Mouse (Mus musculus) heart, adult 2 months (tissue): ENCODE data around the gene Prkag2. TPM values are rescaled to one million over a fixed set of nuclear protein-coding genes. Genes with fewer than 3 reads are reported as not detected.

ENCODE experiments used
- DNase-seq, 2 experiments: peaks; one replicate each; pipeline ENCODE4 v3.0.0; 2021
- H3K27ac ChIP-seq: fragments of 200-600 bp; 2 replicates; pipeline ENCODE4 v1.8.1; 2022
- H3K27me3 ChIP-seq: fragments of 200-500 bp; 2 replicates; pipeline ENCODE4 v1.6.1; 2012; ENCODE audit warnings: mild to moderate bottlenecking, low read length, inconsistent platforms, mixed read lengths; ENCODE audit not compliant: control insufficient read depth, insufficient read depth
- H3K36me3 ChIP-seq: fragments of 200-500 bp; 2 replicates; pipeline ENCODE4 v1.6.1; 2012; ENCODE audit warnings: low read length, inconsistent platforms; ENCODE audit not compliant: control insufficient read depth, insufficient read depth
- H3K4me1 ChIP-seq: fragments of 200-500 bp; 2 replicates; pipeline ENCODE4 v1.6.1; 2011; ENCODE audit warnings: low read length; ENCODE audit not compliant: control insufficient read depth, insufficient read depth
- H3K4me3 ChIP-seq: fragments of 200-600 bp; 2 replicates; pipeline ENCODE4 v1.8.1; 2022
- H3K79me2 ChIP-seq: fragments of 200-500 bp; replicated peaks from 2 replicates; pipeline ENCODE4 v1.6.1; 2012; ENCODE audit warnings: mild to moderate bottlenecking, inconsistent platforms, low read length, moderate library complexity, mixed read lengths; ENCODE audit not compliant: control insufficient read depth, insufficient read depth
- H3K9ac ChIP-seq: fragments of 200-500 bp; 2 replicates; pipeline ENCODE4 v1.6.1; 2012; ENCODE audit warnings: low read depth, mild to moderate bottlenecking, control low read depth, inconsistent platforms, low read length, mixed read lengths
- CTCF ChIP-seq: fragments of 200-600 bp; IDR thresholded peaks from 2 replicates; pipeline ENCODE4 v1.8.1; 2022; ENCODE audit warnings: antibody characterized with exemption, mild to moderate bottlenecking, moderate library complexity
- EP300 ChIP-seq: fragments of 200-500 bp; IDR thresholded peaks from 2 replicates; pipeline ENCODE4 v1.6.1; 2011; ENCODE audit warnings: low read depth, low read length, control low read depth; ENCODE audit not compliant: insufficient read depth
- POLR2A ChIP-seq: fragments of 200-500 bp; IDR thresholded peaks from 2 replicates; pipeline ENCODE4 v1.6.1; 2011; ENCODE audit warnings: mild to moderate bottlenecking, low read depth, low read length, control low read depth; ENCODE audit not compliant: insufficient read depth
- WGBS: fragments of 180-500 bp; shearing (Covaris S2); methylation state at CpG from one replicate; pipeline ENCODE4 v1.1.7; 2018; 5-methylcytosine and 5-hydroxymethylcytosine counted together
- intact Hi-C: fragments of 180-260 bp; cut with DNase I; formaldehyde crosslinking; loops from one replicate; pipeline ENCODE4 v1.15.1; 2025
- polyA plus RNA-seq: library from polyadenylated mRNA; depleted of rRNA; stranded (reverse); fragments of >200 nt; gene quantifications from 2 replicates; pipeline ENCODE4 v1.2.3, GENCODE M21; 2012
- total RNA-seq, 2 experiments: library from RNA; stranded (reverse); gene quantifications; 2 replicates each; pipeline ENCODE4 v1.2.3; 2021

Gene Prkag2
- total and polyA plus RNA-seq, 3 experiments, result 23.9 to 25.9 (median 25.2) TPM

DNA sequence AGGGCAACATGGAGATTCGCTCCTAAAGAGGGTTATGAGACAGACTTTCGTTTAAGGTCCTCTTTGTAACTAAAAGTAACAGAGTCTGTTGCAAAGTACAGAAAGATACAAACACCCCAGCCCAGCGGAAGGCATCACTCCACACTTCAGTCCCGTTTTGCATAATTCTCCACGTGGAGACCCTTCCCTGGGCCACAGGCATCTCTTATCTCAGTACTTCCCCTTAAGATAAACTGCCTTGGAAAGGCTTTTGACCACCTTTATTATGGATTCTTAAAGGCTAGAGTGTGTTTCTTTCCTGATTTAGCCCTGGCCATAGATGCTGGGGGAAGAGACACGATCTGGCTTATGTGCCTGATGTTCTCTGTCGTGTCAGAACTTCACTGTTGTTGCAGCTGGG is 59.5 kb downstream of the Prkag2 start:
- Histone ChIP-seq H3K9ac (no peak overlapping the region), H3K27me3 (no peaks in the 10 kb centered on the region), H3K36me3 (no peaks in the 10 kb centered on the region), H3K4me3 (no peak overlapping the region), H3K27ac (no peak overlapping the region), H3K79me2 (no peaks in the 10 kb centered on the region), H3K4me1 (peaks cover 2% of the 10 kb centered on the region; the same call in 1 of the 2 replicates)
- 52% methylated on average over 7 of the region's 7 CpGs for WGBS
- DNase-seq, result no peak
- intact Hi-C loops, result no loop called here
- TF ChIP-seq EP300 (no peak), POLR2A (no peak), CTCF (no peak)

DNA sequence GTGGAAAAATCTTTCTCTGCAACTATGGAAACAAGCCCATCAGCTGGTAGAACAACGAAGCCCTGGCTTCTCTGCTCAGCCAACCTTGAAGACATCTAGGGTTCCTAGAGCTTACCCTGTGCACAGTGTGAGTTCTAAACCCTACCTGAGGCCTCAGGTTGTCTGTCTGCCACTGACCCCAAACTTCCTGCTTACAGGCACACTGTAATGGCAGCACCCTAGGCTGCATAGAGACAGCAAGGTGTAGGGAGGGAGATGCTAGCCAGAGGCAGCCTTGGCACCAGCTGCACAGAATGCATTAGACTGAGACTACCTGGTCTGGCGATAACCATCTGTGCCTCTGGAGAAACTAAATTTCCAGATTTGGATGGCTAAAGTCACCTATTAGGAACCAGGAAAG is 61.6 kb downstream of the Prkag2 start:
- Histone ChIP-seq H3K9ac (no peak overlapping the region), H3K4me3 (no peak overlapping the region), H3K4me1 (peaks cover 2% of the 10 kb centered on the region; the same call in 1 of the 2 replicates), H3K27me3 (no peaks in the 10 kb centered on the region), H3K79me2 (no peaks in the 10 kb centered on the region), H3K27ac (no peak overlapping the region), H3K36me3 (no peaks in the 10 kb centered on the region)
- TF ChIP-seq CTCF (no peak), POLR2A (no peak), EP300 (no peak)
- WGBS, result 95% methylated on average over 2 of the region's 2 CpGs
- intact Hi-C loops, result no loop called here
- DNase-seq, result no peak

DNA sequence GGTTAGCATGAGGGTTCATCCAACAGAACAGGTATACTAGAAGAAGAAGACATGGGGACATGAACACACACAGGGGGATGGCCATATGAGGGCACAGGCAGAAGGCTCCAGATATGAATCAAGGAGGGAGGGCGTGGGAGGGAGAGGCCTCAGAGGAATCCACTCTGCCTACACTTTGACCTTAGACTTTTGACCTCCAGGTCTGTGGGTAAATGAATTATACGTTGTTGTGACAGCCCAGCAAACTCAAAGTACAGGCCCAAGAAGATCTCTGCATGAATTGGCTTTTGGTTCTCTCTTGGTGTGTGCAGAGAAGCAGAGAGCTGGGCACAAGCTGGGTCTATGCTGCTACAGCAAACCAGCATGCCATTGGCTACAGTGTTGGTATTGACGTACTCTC is 65.1 kb downstream of the Prkag2 start:
- H3K36me3 ChIP-seq, result no peaks in the 10 kb centered on the region
- no peaks in the 10 kb centered on the region for H3K79me2 ChIP-seq
- intact Hi-C loops, result no loop called here
- TF ChIP-seq POLR2A (no peak), EP300 (no peak), CTCF (no peak)
- H3K4me1 ChIP-seq, result peaks cover 5% of the 10 kb centered on the region
- 87% methylated on average over 3 of the region's 3 CpGs for WGBS
- H3K27me3 ChIP-seq, result no peaks in the 10 kb centered on the region
- no peak overlapping the region for H3K4me3 ChIP-seq
- no peak overlapping the region for H3K27ac ChIP-seq
- H3K9ac ChIP-seq, result no peak overlapping the region
- DNase-seq, result no peak

DNA sequence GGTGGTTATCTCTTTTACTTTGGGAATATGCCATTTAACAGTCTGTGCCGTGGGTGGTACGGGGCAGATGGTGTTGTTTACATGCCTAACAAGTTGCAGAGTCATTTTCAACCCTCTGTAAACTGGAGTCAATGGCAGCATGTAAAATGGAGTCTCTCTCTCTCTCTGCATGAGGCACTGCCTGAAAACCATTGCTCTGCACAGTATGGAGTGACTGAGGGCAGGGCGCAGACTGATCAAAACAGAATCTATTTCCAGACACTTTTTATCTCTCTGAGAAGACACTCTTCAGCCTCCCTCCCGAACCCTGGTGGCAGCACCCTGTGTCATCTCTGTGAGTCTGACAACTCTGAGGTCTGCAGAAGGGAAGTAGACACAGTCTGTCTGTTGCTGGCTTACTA is 69.0 kb downstream of the Prkag2 start:
- Histone ChIP-seq H3K9ac (no peak overlapping the region), H3K79me2 (no peaks in the 10 kb centered on the region), H3K27ac (no peak overlapping the region), H3K4me3 (no peak overlapping the region), H3K4me1 (peaks cover 4% of the 10 kb centered on the region), H3K27me3 (no peaks in the 10 kb centered on the region), H3K36me3 (no peaks in the 10 kb centered on the region)
- intact Hi-C loops, result no loop called here
- TF ChIP-seq EP300, result no peak
- TF ChIP-seq POLR2A, result no peak
- TF ChIP-seq CTCF, result no peak
- no peak for DNase-seq
- 66% methylated on average over 4 of the region's 4 CpGs for WGBS

DNA sequence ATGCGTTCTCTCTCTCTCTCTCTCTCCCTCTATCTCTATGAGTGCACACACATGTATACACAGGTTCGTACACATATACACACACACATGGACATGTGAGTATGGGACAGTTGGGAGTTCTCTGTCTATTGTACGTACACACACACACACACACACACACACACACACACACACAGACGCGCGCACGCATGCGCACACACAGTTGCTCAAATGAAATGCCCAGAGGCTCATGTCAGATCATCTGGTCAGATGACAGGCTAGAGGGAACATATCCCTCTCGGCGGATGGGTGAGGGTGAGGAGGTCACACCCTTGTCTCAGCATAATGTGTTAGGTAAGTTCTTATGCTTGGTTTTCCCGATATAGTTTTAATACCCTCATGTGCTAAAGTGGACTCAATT is 69.4 kb downstream of the Prkag2 start:
- no peak for DNase-seq
- H3K9ac ChIP-seq, result no peak overlapping the region
- intact Hi-C loops, result no loop called here
- TF ChIP-seq CTCF, result no peak
- no peak for TF ChIP-seq EP300
- TF ChIP-seq POLR2A, result no peak
- no peak overlapping the region for H3K4me3 ChIP-seq
- H3K36me3 ChIP-seq, result no peaks in the 10 kb centered on the region
- peaks cover 6% of the 10 kb centered on the region for H3K4me1 ChIP-seq
- H3K27ac ChIP-seq, result no peak overlapping the region
- WGBS, result 88% methylated on average over 11 of the region's 11 CpGs
- no peaks in the 10 kb centered on the region for H3K79me2 ChIP-seq
- H3K27me3 ChIP-seq, result no peaks in the 10 kb centered on the region

DNA sequence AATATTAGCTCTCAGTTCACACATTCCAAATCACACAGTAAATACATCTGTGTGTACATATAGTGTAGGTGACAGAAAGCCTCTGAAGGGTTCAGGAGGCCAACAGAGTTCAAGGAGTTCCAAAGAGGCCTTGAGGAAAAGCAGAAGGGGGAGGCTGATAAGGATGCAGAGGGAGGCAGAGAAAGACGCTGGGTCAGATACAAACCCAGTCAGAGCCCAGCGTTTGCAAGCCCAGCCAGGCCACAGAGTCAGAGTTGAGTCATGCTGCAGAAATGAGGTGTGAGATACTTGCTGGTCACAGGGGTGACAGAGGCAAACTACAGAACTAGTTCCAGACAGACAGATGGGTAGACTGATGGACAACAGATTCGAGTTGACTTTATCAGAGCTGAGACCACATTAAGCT is 70.2 kb downstream of the Prkag2 start:
- 9% methylated on average over 3 of the region's 3 CpGs for WGBS
- no peak overlapping the region for H3K9ac ChIP-seq
- DNase-seq, result peak in 1 of 2 experiments; percentile 58
- no peaks in the 10 kb centered on the region for H3K79me2 ChIP-seq
- peak overlapping the region; percentile 17; the same call in 1 of the 2 replicates for H3K27ac ChIP-seq
- peaks cover 11% of the 10 kb centered on the region for H3K4me1 ChIP-seq
- H3K4me3 ChIP-seq, result no peak overlapping the region
- H3K27me3 ChIP-seq, result no peaks in the 10 kb centered on the region
- TF ChIP-seq CTCF (no peak), EP300 (no peak), POLR2A (no peak)
- intact Hi-C loops, result no loop called here
- H3K36me3 ChIP-seq, result no peaks in the 10 kb centered on the region
